Mouse (Mus musculus) T-helper 1 cell (primary cell): Measurements from ENCODE around the gene Prl8a8.

Source experiments
- in situ Hi-C: fragments of 300-600 bp; cut with MboI, MseI; formaldehyde crosslinking; loops from one replicate; pipeline ENCODE4 v1.15.1; 2025; ENCODE audit warnings: high pct_unique_total_duplicates

Gene Prl8a8

DNA sequence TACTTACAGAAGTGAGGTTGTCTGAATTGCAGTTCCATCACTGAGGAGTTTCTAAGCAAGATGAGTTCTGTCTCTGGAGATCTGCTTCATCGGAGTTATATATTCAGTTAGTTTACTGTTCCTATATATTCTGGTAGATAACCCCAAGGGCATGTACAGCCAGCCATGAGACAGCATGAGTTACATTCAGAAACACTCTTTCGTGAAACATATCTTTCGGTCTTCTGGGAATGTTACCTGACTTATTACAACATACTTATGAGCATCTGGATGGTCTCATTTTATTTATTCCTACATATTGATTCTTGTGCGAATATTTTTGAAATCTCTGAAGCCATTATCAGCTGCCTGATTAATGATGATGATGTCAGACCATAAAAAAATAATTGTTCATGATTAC, at the start of gene Prl8a8:
Prl8a8 (minus strand) TSS at position 101 of the 400 bp plus-strand sequence.
- in situ Hi-C loops, result no loop called here

GRCm38 (mm10) chr13:27553336-27553735, 40.3 kb upstream of the Prl8a8 start:
- in situ Hi-C loops, result no loop called here

DNA sequence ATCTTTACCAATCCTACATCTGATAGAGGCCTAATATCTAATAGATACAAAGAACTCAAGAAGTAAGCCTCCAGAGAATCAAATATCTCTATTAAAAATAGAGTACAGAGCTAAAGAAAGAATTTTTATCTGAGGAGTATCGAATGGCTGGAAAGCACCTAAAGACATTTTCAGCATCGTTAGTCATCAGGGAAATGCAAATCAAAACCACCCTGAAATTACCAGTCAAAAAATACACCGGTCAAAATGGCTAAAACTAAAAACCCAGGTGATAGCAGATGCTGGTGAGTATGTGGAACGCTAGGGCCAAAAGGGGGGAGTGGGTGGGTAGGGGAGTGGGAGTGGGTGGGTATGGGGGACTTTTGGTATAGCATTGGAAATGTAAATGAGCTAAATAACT, 10.1 kb upstream of the Prl8a8 start:
- in situ Hi-C loops, result no loop called here

DNA sequence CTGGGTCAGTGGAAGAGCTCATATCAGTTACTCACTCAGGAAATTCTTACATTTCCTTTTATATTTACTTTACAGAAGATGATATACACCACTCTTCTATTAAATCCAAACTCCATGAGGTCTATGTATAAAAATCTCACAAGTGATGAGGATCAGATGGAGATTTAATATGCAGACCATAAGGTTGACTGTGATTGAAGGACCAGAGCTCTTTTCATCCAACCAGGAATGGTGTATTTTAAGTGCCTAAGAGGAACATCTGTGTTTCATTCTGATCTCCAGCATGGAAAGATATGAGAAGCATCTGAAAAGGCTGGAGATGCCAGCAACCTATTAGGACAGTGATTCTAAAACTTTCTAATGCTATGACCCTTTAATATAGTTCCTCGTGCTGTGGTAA, 5.4 kb downstream of the Prl8a8 start:
- in situ Hi-C loops, result no loop called here
